Mouse (Mus musculus): ENCODE data around the gene Ssxb3. TPM values are rescaled to one million over a fixed set of nuclear protein-coding genes. Genes with fewer than 3 reads are reported as not detected.
"Not testable (repeated sequence)": the region's sequence is repeated elsewhere in the genome, so short reads cannot be mapped to it uniquely, and the experiment has no call there.

The Ssxb3 gene
- not detected in 2 replicates for total RNA-seq (2017)

- not testable (repeated sequence) for ATAC-seq (ENCODE audit: extremely low read depth, insufficient number of reproducible peaks, low FRiP score, poor library complexity, severe bottlenecking)
These were observed at the start of gene Ssxb3 for GRCm38 (mm10) chrX:8591716-8592115. TSS of gene Ssxb3 (minus strand) at chrX:8591816.

GRCm38 (mm10) chrX:8548155-8548554 lies 43.5 kb downstream of the Ssxb3 start, which contains the start of gene Ssxb6:
TSS of gene Ssxb6 (minus strand) at chrX:8548255.
- ATAC-seq (ENCODE audit: extremely low read depth, insufficient number of reproducible peaks, low FRiP score, poor library complexity, severe bottlenecking), result not testable (repeated sequence)

Other genes starting within 250 kb of the Ssxb3 start
- not detected in 2 replicates for gene Ssxb9, start 224.8 kb downstream of the Ssxb3 start, total RNA-seq (2017)
- gene Ssxb1, start 178.5 kb downstream of the Ssxb3 start, total RNA-seq (2017), result not detected in 2 replicates
- not detected in 2 replicates for gene Ssxb2, start 130.1 kb downstream of the Ssxb3 start, total RNA-seq (2017)
- gene Gm14459, start 66.9 kb downstream of the Ssxb3 start, total RNA-seq (2017), result not detected in 2 replicates
- not detected in 2 replicates for gene Ssxb6, start 43.6 kb downstream of the Ssxb3 start, total RNA-seq (2017)
- not detected in 2 replicates for gene Ssxb8, start 99.0 kb upstream of the Ssxb3 start, total RNA-seq (2017)
- gene Ssx9, start 156.6 kb upstream of the Ssxb3 start, total RNA-seq (2017), result not detected in 2 replicates
- gene Ssxb5, start 211.9 kb upstream of the Ssxb3 start, total RNA-seq (2017), result not detected in 2 replicates

Data from neutrophil, adult 5-6 weeks (primary cell).